Mouse (Mus musculus) ES-Bruce4 (cell line): ENCODE data around the gene Rmnd5a. TPM values are rescaled to one million over a fixed set of nuclear protein-coding genes. Genes with fewer than 3 reads are reported as not detected.
"Not testable (repeated sequence)": the region's sequence is repeated elsewhere in the genome, so short reads cannot be mapped to it uniquely, and the experiment has no call there.

Source experiments
- H3K27ac ChIP-seq: 2 replicates; pipeline ENCODE4 v1.5.1; 2012; ENCODE audit warnings: low read length, inconsistent platforms; ENCODE audit not compliant: insufficient read depth
- H3K27me3 ChIP-seq: 2 replicates; pipeline ENCODE4 v1.6.1; 2012; ENCODE audit warnings: mild to moderate bottlenecking, low read length, inconsistent platforms; ENCODE audit not compliant: control insufficient read depth, poor library complexity, insufficient read depth, severe bottlenecking
- H3K36me3 ChIP-seq: 2 replicates; pipeline ENCODE4 v1.6.1; 2012; ENCODE audit warnings: inconsistent platforms, mild to moderate bottlenecking, low read length, moderate library complexity; ENCODE audit not compliant: control insufficient read depth, poor library complexity, insufficient read depth, severe bottlenecking
- H3K4me1 ChIP-seq: one replicate; pipeline ENCODE4 v1.8.1; 2011; ENCODE audit warnings: low read length; ENCODE audit not compliant: control insufficient read depth, insufficient read depth
- H3K4me3 ChIP-seq: 2 replicates; pipeline ENCODE4 v1.5.1; 2011; ENCODE audit warnings: low read depth, mild to moderate bottlenecking, low read length
- H3K9ac ChIP-seq: 2 replicates; pipeline ENCODE4 v1.6.1; 2012; ENCODE audit warnings: low read depth, mild to moderate bottlenecking, inconsistent platforms; ENCODE audit not compliant: poor library complexity, severe bottlenecking
- H3K9me3 ChIP-seq: replicated peaks from 2 replicates; pipeline ENCODE4 v1.6.1; 2012; ENCODE audit warnings: mild to moderate bottlenecking, low read length, inconsistent platforms; ENCODE audit not compliant: control insufficient read depth, poor library complexity, insufficient read depth, severe bottlenecking
- CTCF ChIP-seq: IDR thresholded peaks from one replicate; pipeline ENCODE4 v1.8.1; 2011; ENCODE audit warnings: low read depth, low read length
- EP300 ChIP-seq: IDR thresholded peaks from 2 replicates; pipeline ENCODE4 v1.6.1; 2011; ENCODE audit warnings: low read depth, low read length; ENCODE audit not compliant: insufficient read depth
- POLR2A ChIP-seq: IDR thresholded peaks from one replicate; pipeline ENCODE4 v1.8.1; 2011; ENCODE audit warnings: low read length; ENCODE audit not compliant: insufficient read depth
- polyA plus RNA-seq: library from polyadenylated mRNA; stranded (reverse); fragments of >200 nt; gene quantifications from 2 replicates; pipeline ENCODE4 v1.2.4, GENCODE M21; 2011; ENCODE audit warnings: low read depth; ENCODE audit not compliant: missing spikeins, insufficient read depth, insufficient read length

Rmnd5a gene
- polyA plus RNA-seq, 1 experiment, result 86.1 TPM

- no peak overlapping the region for H3K9ac ChIP-seq
- no peaks in the 10 kb centered on the region for H3K27me3 ChIP-seq
- no peaks in the 10 kb centered on the region for H3K4me1 ChIP-seq
- TF ChIP-seq EP300, result no peak
- no peak for TF ChIP-seq CTCF
- TF ChIP-seq POLR2A, result no peak
- H3K9me3 ChIP-seq, result peaks cover 3% of the 10 kb centered on the region; the same call in 1 of the 2 replicates
- H3K36me3 ChIP-seq, result no peaks in the 10 kb centered on the region
- H3K4me3 ChIP-seq, result no peak overlapping the region
- H3K27ac ChIP-seq, result no peak overlapping the region
These were observed 39.7 kb upstream of the Rmnd5a start for GRCm38 (mm10) chr6:71480136-71480535.

DNA sequence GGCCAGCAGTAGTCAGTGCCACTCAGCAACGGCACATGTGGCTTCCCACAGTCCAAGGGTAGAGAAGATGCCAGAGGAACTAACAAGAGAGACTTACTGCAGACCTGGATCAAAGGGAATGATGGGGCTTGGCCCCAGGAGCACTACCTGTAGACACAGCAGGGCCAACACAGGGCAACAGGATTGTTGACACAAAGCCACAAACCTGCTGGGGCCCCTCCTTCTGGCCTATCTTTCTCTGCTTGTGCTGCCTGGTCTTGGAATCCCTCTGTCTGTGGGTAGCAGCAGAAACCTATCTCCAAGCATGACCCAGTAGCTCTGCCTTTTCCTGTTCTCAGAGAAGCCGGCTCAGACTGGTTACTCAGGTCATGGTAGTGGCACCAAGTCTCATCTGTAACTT, 39.2 kb upstream of the Rmnd5a start:
- H3K4me1 ChIP-seq, H3K4me3 ChIP-seq, H3K27ac ChIP-seq, H3K9ac ChIP-seq, H3K36me3 ChIP-seq, H3K27me3 ChIP-seq, H3K9me3 ChIP-seq: not testable (repeated sequence)

DNA sequence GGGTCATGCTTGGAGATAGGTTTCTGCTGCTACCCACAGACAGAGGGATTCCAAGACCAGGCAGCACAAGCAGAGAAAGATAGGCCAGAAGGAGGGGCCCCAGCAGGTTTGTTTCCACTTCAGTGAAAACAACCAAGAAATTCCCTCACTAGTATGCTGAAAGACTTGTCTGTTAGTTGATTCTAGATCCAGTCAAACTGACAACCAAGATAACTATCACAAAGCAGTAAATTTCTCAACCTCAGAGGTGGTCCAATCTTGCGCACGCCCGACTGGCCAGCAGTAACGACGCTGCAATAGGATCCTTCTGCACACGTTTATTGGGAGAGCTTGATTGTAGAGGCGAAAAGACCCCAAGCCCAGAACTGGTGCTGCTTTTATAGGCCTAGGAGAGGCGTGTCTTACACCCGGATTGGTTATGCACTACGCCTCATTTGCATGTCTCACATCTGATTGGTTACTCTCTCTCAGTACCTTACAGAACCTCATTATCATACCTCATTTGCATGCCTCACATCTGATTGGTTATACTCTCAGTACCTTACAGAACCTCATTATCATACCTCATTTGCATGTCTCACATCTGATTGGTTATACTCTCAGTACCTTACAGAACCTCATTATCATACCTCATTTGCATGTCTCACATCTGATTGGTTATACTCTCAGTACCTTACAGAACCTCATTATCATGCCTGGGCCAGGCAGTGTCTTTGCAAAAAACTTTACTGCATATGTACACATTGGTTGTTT, 38.6 kb upstream of the Rmnd5a start:
- H3K36me3 ChIP-seq, H3K9ac ChIP-seq, H3K4me3 ChIP-seq, H3K27ac ChIP-seq, H3K27me3 ChIP-seq, H3K4me1 ChIP-seq, H3K9me3 ChIP-seq: not testable (repeated sequence)

GRCm38 (mm10) chr6:71476783-71477182, 36.3 kb upstream of the Rmnd5a start:
- Histone ChIP-seq H3K27me3 (no peaks in the 10 kb centered on the region), H3K9ac (no peak overlapping the region), H3K36me3 (no peaks in the 10 kb centered on the region), H3K9me3 (peaks cover 3% of the 10 kb centered on the region; the same call in 1 of the 2 replicates), H3K4me1 (no peaks in the 10 kb centered on the region), H3K4me3 (no peak overlapping the region), H3K27ac (no peak overlapping the region)
- TF ChIP-seq POLR2A (no peak), CTCF (no peak)

- TF ChIP-seq CTCF (no peak), POLR2A (no peak), EP300 (no peak)
- peaks cover 3% of the 10 kb centered on the region; the same call in 1 of the 2 replicates for H3K9me3 ChIP-seq
- H3K9ac ChIP-seq, result no peak overlapping the region
- H3K4me1 ChIP-seq, result no peaks in the 10 kb centered on the region
- no peak overlapping the region for H3K4me3 ChIP-seq
- H3K27me3 ChIP-seq, result no peaks in the 10 kb centered on the region
- H3K36me3 ChIP-seq, result no peaks in the 10 kb centered on the region
- no peak overlapping the region for H3K27ac ChIP-seq
These were observed 35.2 kb upstream of the Rmnd5a start for GRCm38 (mm10) chr6:71475604-71476003.

DNA sequence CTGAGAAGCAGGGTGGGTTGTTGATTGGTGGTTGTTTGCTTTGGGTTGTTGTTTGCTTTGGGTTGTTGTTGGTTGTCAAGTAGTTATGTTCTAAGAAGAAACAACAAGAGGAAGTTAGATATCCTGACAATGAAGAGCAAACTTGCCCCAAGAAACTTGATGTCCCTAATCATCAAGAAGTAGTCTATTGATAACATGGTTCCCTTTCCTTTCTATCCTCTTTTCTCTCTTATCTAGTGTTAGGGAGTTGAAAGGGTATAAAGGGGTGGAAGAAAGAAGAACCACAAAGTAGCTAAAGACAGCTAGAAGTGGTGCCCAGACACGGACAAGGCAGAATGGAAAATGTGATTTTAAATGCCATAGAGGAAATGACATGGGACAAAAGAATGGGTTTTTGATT, 32.3 kb upstream of the Rmnd5a start:
- Histone ChIP-seq H3K9ac (no peak overlapping the region), H3K4me3 (no peak overlapping the region), H3K4me1 (no peaks in the 10 kb centered on the region), H3K27me3 (no peaks in the 10 kb centered on the region), H3K36me3 (no peaks in the 10 kb centered on the region), H3K27ac (no peak overlapping the region), H3K9me3 (no peaks in the 10 kb centered on the region)
- TF ChIP-seq EP300, result no peak
- TF ChIP-seq POLR2A, result no peak
- no peak for TF ChIP-seq CTCF
